14 mouse cellular contexts compared by ENCODE assay signal in genomic region chr12:29755086-29755871, GRCm38 (mm10).
"Had no signal": no experiment of that assay in that cellular context is flagged by ENCODE, and none has a peak within 500 bp of the region (broad histone marks: within the 10 kb centered on the region; RNA-seq: fewer than 3 reads in every experiment).

No protein-coding gene starts in this region.

- H3K4me2 ChIP-seq: limb, embryonic 15.5 days; liver, embryonic 13.5 days; lung, embryonic 15.5 days; midbrain, embryonic 11.5 days; midbrain, embryonic 15.5 days; neural tube, embryonic 12.5 days had no signal

- H3K36me3 ChIP-seq: limb, embryonic 15.5 days; liver, embryonic 13.5 days; lung, embryonic 15.5 days; midbrain, embryonic 15.5 days; neural tube, embryonic 12.5 days had no signal

- H3K4me1 ChIP-seq: limb, embryonic 15.5 days; liver, embryonic 13.5 days; lung, embryonic 15.5 days; megakaryocyte, embryonic 14.5 days; midbrain, embryonic 15.5 days; neural tube, embryonic 12.5 days had no signal

- ATAC-seq: liver, postnatal 0 days; midbrain, embryonic 15.5 days had no signal

- DNase-seq: kidney, adult 9 months; kidney, postnatal 36 days; liver, embryonic 13.5 days; liver, postnatal 0 days; thymus, adult 18-20 months; thymus, postnatal 14 days had no signal

- H3K4me3 ChIP-seq: limb, embryonic 15.5 days; liver, embryonic 13.5 days; lung, embryonic 15.5 days; megakaryocyte, embryonic 14.5 days; midbrain, embryonic 15.5 days; neural tube, embryonic 12.5 days had no signal

- H3K9ac ChIP-seq: limb, embryonic 15.5 days; liver, embryonic 13.5 days; liver, postnatal 0 days; lung, embryonic 15.5 days; midbrain, embryonic 15.5 days; neural tube, embryonic 12.5 days had no signal

- H3K27ac ChIP-seq: kidney, postnatal 0 days; limb, embryonic 15.5 days; liver, embryonic 13.5 days; lung, embryonic 15.5 days; macrophage; midbrain, embryonic 15.5 days; neural tube, embryonic 12.5 days had no signal

- H3K9me3 ChIP-seq: limb, embryonic 15.5 days; liver, embryonic 13.5 days; lung, embryonic 15.5 days; midbrain, embryonic 15.5 days; neural tube, embryonic 12.5 days had no signal

- H3K27me3 ChIP-seq: limb, embryonic 15.5 days; liver, embryonic 13.5 days; lung, embryonic 15.5 days; megakaryocyte, embryonic 14.5 days; midbrain, embryonic 15.5 days; neural tube, embryonic 12.5 days had no signal
